Mouse (Mus musculus) neural tube, embryonic 14.5 days (tissue): ENCODE measurements around the gene Stim2. TPM values are rescaled to one million over a fixed set of nuclear protein-coding genes. Genes with fewer than 3 reads are reported as not detected.

ENCODE experiments used
- ATAC-seq: fragments of 200-750 bp; cut with Nextera tagmentation; 2 replicates; pipeline ENCODE4 v1.8.0; 2017; ENCODE audit warnings: low read depth, mild to moderate bottlenecking, moderate TSS enrichment, moderate library complexity
- H3K27ac ChIP-seq: fragments of 300-500 bp; sonication (generic); 2 replicates; pipeline ENCODE4 v1.5.1; 2014; ENCODE audit warnings: low read depth, mild to moderate bottlenecking, control low read depth, low read length, moderate library complexity, mixed read lengths
- H3K27me3 ChIP-seq: fragments of 300-500 bp; sonication (generic); 2 replicates; pipeline ENCODE4 v1.6.1; 2014; ENCODE audit warnings: low read length; ENCODE audit not compliant: control insufficient read depth, insufficient read depth
- H3K36me3 ChIP-seq: fragments of 300-500 bp; sonication (generic); 2 replicates; pipeline ENCODE4 v1.6.1; 2014; ENCODE audit warnings: low read length, mixed read lengths; ENCODE audit not compliant: control insufficient read depth, insufficient read depth
- H3K4me1 ChIP-seq: fragments of 300-500 bp; sonication (generic); 2 replicates; pipeline ENCODE4 v1.6.1; 2014; ENCODE audit warnings: low read length; ENCODE audit not compliant: control insufficient read depth, insufficient read depth
- H3K4me2 ChIP-seq: fragments of 300-500 bp; sonication (generic); 2 replicates; pipeline ENCODE4 v1.6.1; 2014; ENCODE audit warnings: mild to moderate bottlenecking, low read depth, low read length, control low read depth
- H3K4me3 ChIP-seq: fragments of 300-500 bp; sonication (generic); 2 replicates; pipeline ENCODE4 v1.5.1; 2014; ENCODE audit warnings: low read depth, low read length, control low read depth, mixed read lengths
- H3K9ac ChIP-seq: fragments of 300-500 bp; sonication (generic); replicated peaks from 2 replicates; pipeline ENCODE4 v1.6.1; 2014; ENCODE audit warnings: low read depth, mild to moderate bottlenecking, control low read depth, low read length, mixed read lengths
- H3K9me3 ChIP-seq: fragments of 300-500 bp; sonication (generic); 2 replicates; pipeline ENCODE4 v1.6.1; 2016; ENCODE audit warnings: low read length; ENCODE audit not compliant: control insufficient read depth
- WGBS: fragments of 180-500 bp; shearing (Covaris S2); extraction: QIAGEN DNeasy Blood & Tissue Kit; methylation state at CpG from one replicate; pipeline ENCODE4 v1.1.7; 2014; 5-methylcytosine and 5-hydroxymethylcytosine counted together
- polyA plus RNA-seq: library from polyadenylated mRNA; unstranded; fragments of >200 nt; fragmentation: Nextera tagmentation; extraction: Ambion mirVana; gene quantifications from 2 replicates; pipeline ENCODE4 v1.2.1, GENCODE M21; 2014

The Stim2 gene
- polyA plus RNA-seq, 1 experiment from 2014 or later, result 30.6 TPM

DNA sequence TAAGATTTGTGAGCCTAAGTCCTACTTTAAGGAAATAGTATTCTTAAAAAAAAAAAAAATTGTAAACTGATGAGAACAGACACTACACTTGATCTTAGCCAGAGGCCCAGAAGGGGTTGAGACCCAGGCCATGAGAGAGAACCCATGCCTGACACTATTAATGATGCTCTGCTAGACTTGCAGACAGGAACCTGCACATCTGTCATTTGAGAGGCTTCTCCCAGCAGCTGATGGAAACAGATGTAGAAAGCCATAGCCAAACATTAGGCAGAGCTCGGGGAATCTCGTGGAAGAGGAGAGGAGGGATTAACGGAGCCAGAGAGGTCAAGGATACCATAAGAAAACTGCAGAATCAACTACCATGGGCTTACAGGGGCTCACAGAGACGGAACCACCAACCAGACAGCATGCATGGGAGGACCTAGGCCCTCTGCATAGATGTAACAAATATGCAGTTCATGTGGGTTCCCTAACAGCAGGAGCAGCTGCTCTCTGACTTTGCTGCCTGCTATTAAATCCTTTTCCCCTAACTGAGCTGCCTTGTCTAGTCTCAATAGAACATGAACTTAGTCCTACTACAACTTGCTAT is 50.9 kb downstream of the Stim2 start:
- ATAC-seq, result no peak
- 66% methylated on average over 4 of the region's 4 CpGs for WGBS
- H3K36me3 ChIP-seq, result no peaks in the 10 kb centered on the region
- no peak overlapping the region for H3K9ac ChIP-seq
- H3K4me1 ChIP-seq, result no peaks in the 10 kb centered on the region
- no peak overlapping the region for H3K27ac ChIP-seq
- no peaks in the 10 kb centered on the region for H3K27me3 ChIP-seq
- H3K4me2 ChIP-seq, result no peak overlapping the region
- H3K4me3 ChIP-seq, result no peak overlapping the region
- no peaks in the 10 kb centered on the region for H3K9me3 ChIP-seq

DNA sequence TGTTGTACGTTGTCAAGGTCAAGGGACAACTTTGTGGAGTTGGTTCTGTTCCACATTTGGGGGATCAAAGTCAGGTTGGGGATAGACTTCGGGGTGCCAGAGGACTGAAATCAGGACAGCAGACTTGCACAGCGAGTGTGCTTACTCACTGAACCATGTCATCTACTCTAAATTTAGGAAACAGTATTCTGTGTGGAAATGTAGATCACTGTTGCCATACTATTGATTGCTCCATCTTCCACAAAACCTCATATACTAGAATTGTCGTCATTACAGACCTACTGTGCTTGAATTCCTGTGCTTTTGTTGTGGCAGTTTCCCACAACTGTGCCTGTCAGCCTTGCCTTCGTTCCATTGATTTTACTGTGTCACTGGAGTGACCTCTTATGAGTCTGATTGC is 51.6 kb downstream of the Stim2 start:
- no peak overlapping the region for H3K4me3 ChIP-seq
- H3K27me3 ChIP-seq, result no peaks in the 10 kb centered on the region
- no peaks in the 10 kb centered on the region for H3K4me1 ChIP-seq
- H3K36me3 ChIP-seq, result no peaks in the 10 kb centered on the region
- WGBS, result 75% methylated on average over 5 of the region's 5 CpGs
- H3K9me3 ChIP-seq, result no peaks in the 10 kb centered on the region
- H3K27ac ChIP-seq, result no peak overlapping the region
- ATAC-seq, result no peak
- no peak overlapping the region for H3K4me2 ChIP-seq
- H3K9ac ChIP-seq, result no peak overlapping the region

DNA sequence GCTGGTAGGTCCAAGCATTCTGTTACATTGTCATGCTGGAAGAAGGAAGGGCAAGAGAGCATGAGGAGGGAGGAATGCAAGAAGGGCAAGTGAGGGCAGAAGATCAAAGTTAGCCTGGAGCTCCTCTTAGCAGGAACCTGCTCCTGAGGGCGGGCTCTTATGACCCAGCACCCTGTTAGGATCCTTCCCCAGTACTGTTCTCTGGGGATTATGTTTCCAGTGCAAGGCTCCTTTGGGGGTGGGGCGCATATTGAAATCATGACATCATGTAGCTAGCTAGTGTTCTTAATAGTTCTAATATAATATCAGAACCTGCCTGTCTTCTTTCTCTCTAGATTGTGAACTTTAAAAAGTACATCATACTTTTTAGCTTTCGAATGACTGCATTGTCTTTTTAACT is 52.8 kb downstream of the Stim2 start:
- 79% methylated on average over 3 of the region's 3 CpGs for WGBS
- Histone ChIP-seq H3K27me3 (no peaks in the 10 kb centered on the region), H3K4me3 (no peak overlapping the region), H3K27ac (no peak overlapping the region), H3K4me2 (no peak overlapping the region), H3K9ac (no peak overlapping the region), H3K36me3 (no peaks in the 10 kb centered on the region), H3K4me1 (no peaks in the 10 kb centered on the region), H3K9me3 (no peaks in the 10 kb centered on the region)
- ATAC-seq, result no peak

DNA sequence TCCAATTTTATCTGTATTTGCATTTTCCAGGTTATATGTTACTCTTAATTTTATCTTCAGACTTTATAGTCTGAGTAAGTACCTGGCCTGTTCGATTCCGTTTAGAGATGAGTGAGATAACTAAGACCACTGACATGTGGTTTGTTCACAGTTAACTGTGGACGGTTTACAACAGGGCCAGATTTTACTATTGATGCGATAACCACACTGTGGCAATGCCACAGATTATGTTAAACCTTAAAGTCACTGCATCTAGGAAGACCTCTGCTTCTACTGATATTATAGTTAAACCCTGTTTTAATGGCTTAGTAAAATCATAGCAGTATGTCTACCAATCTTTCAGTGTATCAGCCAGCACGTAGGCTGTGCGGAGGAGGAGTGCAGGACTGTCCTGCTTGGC is 53.9 kb downstream of the Stim2 start:
- H3K4me2 ChIP-seq, result no peak overlapping the region
- no peak for ATAC-seq
- H3K4me1 ChIP-seq, result no peaks in the 10 kb centered on the region
- H3K9me3 ChIP-seq, result no peaks in the 10 kb centered on the region
- WGBS, result 93% methylated on average over 6 of the region's 6 CpGs
- H3K27ac ChIP-seq, result no peak overlapping the region
- H3K4me3 ChIP-seq, result no peak overlapping the region
- no peak overlapping the region for H3K9ac ChIP-seq
- no peaks in the 10 kb centered on the region for H3K36me3 ChIP-seq
- H3K27me3 ChIP-seq, result no peaks in the 10 kb centered on the region

DNA sequence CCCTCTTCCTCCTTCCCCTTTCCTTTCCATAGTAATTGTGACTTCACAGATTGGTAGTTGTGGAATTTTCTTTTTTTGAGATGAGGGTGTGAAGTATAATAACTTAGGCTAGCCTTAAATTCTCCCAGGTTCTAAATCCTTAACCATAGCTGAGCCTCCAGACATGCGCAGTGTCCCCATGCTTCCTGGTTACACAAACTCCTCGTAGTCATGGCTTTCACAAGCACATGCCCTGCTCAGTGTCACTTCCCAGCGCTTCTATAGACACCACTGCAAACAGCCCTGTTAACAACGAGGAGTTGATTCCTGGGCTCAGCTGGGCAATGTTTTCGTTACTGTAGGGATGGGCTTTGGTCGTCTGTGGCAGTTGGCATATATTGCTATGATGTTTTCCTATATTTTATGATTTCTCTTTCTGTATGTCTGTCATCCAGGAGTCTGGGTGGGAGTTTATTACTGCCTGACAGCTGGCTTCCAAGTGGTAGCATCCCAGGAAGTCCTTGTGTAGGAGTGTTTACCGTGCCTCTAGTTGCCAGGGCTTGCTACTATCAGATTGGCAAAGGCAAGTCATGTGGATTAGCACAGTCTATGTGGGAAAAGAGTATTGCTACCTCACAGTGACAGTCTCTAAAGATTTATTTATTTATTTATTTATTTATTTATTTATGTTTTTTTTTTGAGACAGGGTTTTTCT is 55.5 kb downstream of the Stim2 start:
- no peak overlapping the region for H3K9ac ChIP-seq
- no peak overlapping the region for H3K27ac ChIP-seq
- no peak overlapping the region for H3K4me3 ChIP-seq
- no peaks in the 10 kb centered on the region for H3K4me1 ChIP-seq
- no peak for ATAC-seq
- no peak overlapping the region for H3K4me2 ChIP-seq
- no peaks in the 10 kb centered on the region for H3K9me3 ChIP-seq
- WGBS, result 88% methylated on average over 7 of the region's 7 CpGs
- H3K36me3 ChIP-seq, result no peaks in the 10 kb centered on the region
- H3K27me3 ChIP-seq, result no peaks in the 10 kb centered on the region

DNA sequence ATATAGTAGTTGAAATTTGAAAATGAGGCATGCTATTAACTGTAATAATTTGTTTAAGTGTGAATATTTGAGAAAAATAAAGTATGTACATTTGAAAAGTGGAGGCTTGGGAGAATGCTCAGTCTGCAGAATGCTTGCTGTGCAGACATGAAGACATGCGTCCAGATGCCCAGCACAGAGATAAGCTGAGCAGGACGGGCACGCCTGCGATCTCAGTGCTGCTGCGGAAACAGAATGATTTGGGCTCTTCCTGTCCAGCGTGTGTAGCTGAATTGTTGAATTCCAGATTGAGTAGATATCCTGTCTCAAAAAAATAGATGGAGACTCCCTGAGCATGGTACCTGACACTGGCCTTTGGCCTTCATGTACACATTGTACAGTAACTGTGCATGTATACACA is 58.0 kb downstream of the Stim2 start:
- Histone ChIP-seq H3K4me1 (no peaks in the 10 kb centered on the region), H3K4me2 (no peak overlapping the region), H3K4me3 (no peak overlapping the region), H3K9ac (no peak overlapping the region), H3K27me3 (no peaks in the 10 kb centered on the region), H3K9me3 (no peaks in the 10 kb centered on the region), H3K27ac (no peak overlapping the region), H3K36me3 (no peaks in the 10 kb centered on the region)
- WGBS, result 96% methylated on average over 6 of the region's 6 CpGs
- no peak for ATAC-seq

DNA sequence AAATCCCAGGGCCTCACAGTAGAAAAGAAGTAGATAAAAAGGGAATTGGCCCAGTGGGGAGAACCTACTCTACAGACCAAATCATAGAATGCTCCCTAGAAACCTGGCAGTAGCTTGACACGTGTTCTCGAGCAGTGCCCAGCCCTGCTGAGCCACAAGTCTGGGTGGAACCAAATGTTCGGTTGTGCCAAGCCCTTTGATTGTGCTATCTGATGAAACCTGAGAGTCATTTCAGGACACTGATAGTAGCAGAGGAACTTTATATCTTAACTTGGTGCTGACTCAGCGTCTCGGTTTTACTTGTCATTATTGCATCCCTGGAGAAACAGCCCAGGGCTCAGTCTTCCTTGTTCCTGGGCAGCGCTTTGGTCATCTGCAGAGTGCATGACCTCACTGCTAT is 61.7 kb downstream of the Stim2 start:
- Histone ChIP-seq H3K27ac (no peak overlapping the region), H3K4me1 (no peaks in the 10 kb centered on the region), H3K4me2 (no peak overlapping the region), H3K9ac (no peak overlapping the region), H3K4me3 (no peak overlapping the region), H3K9me3 (no peaks in the 10 kb centered on the region), H3K27me3 (no peaks in the 10 kb centered on the region), H3K36me3 (no peaks in the 10 kb centered on the region)
- ATAC-seq, result no peak
- WGBS, result 89% methylated on average over 6 of the region's 6 CpGs

DNA sequence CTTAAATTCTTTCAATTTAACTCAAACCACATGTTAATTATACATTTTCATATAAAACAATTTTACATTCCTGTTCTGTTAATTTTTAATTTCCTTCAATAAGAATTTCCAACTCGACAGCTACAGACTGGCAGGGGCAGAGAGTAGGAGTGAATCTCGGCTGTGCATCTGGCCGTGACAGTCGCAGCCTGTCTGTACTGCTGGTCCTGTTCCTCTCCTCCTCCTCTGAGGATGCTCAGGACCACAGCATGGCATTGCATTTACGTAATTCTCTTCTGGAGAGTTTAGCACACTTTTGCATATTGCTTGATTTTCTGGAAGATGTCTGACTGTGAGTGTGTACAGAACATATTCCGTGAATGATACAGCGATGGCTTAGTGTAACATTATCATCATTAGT is 63.8 kb downstream of the Stim2 start:
- Histone ChIP-seq H3K4me2 (no peak overlapping the region), H3K27me3 (no peaks in the 10 kb centered on the region), H3K36me3 (no peaks in the 10 kb centered on the region), H3K4me3 (no peak overlapping the region), H3K9me3 (no peaks in the 10 kb centered on the region), H3K27ac (no peak overlapping the region), H3K4me1 (no peaks in the 10 kb centered on the region), H3K9ac (no peak overlapping the region)
- ATAC-seq, result no peak
- WGBS, result 82% methylated on average over 7 of the region's 7 CpGs

DNA sequence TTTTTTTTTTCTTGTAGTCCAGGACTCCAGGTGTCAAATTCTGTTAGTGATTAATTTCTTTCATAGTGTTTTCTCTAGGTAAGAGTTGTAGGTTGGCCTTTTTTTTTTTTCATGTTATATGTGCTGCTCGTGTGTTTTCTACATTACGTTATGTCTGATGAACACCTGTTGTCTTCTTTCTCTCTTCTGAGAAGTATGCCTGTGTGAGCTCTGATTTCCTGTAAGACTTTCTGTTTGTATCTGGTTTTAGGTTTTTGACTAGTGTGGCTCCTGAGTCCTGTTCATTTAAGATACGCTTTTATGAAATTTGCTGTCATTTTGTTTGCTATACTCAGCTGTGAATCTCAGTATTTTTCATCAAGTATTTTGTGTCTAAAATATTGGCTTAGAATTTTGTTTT is 69.3 kb downstream of the Stim2 start:
- Histone ChIP-seq H3K36me3 (no peaks in the 10 kb centered on the region), H3K9me3 (no peaks in the 10 kb centered on the region), H3K4me2 (no peak overlapping the region), H3K9ac (no peak overlapping the region), H3K27ac (no peak overlapping the region), H3K27me3 (no peaks in the 10 kb centered on the region), H3K4me1 (no peaks in the 10 kb centered on the region), H3K4me3 (no peak overlapping the region)
- ATAC-seq, result no peak
- 93% methylated on average over 3 of the region's 3 CpGs for WGBS
